Mouse (Mus musculus) left cerebral cortex, adult 2 months (tissue): ENCODE measurements around the gene Cbfa2t3. TPM values are rescaled to one million over a fixed set of nuclear protein-coding genes. Genes with fewer than 3 reads are reported as not detected.
"Not testable (repeated sequence)": the region's sequence is repeated elsewhere in the genome, so short reads cannot be mapped to it uniquely, and the experiment has no call there.

Source experiments
- DNase-seq, 2 experiments: peaks; one replicate each; pipeline ENCODE4 v3.0.0; 2021 to 2022; ENCODE audit warnings: low spot score in 2 of 2, mixed read lengths in 1 of 2; ENCODE audit errors: extremely low spot score in 1 of 2
- H3K27ac ChIP-seq: fragments of 200-600 bp; 2 replicates; pipeline ENCODE4 v1.8.1; 2022
- H3K4me3 ChIP-seq: fragments of 200-600 bp; 2 replicates; pipeline ENCODE4 v1.8.1; 2022
- CTCF ChIP-seq: fragments of 200-600 bp; IDR thresholded peaks from 2 replicates; pipeline ENCODE4 v1.8.1; 2022; ENCODE audit warnings: antibody characterized with exemption, mild to moderate bottlenecking, moderate library complexity
- intact Hi-C: fragments of 180-260 bp; cut with DNase I; formaldehyde crosslinking; loops from one replicate; pipeline ENCODE4 v1.15.1; 2025
- total RNA-seq, 2 experiments: library from RNA; stranded (reverse); gene quantifications; 2 replicates each; pipeline ENCODE4 v1.2.3; 2021

Gene Cbfa2t3
- total RNA-seq, 2 experiments from 2014 or later, result 32.8 to 48.8 TPM

DNA sequence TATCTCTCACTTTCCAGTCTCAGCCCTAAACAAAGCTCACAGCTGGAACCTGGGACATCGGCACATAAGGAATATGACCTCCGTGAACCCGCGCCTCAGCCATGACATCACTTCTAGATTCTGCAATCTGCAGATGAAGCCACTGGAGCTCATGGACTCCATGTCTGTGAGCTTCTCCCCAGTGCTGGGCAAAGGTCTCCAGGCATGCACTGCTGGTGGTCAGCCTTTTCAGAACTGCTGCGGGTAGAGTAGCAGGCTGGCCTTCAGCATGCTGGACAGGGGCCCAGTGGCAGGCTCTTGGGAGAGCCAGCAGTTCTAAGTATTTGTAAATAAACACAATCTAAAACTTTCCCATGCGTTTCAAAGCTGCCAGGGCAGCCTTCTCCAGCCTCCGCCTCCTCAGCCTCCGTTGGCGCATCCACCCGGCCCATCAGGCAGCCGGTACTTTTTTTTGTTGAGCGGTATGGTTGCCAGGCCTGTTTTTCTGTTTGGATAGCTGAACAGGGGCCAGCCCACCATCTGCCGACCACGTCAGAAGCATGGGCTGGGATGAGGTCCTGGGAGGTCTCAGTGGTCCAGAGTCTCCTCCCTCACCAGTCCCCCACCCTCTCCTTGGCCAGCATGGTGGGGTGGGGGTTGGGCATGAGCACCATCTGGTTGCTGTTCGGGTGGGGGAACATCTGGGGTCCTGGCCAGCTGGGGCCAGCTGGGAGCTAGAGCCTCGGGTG lies 59.2 kb downstream of the Cbfa2t3 start:
- H3K27ac ChIP-seq, result no peak overlapping the region
- DNase-seq, result peak in 1 of 2 experiments; percentile 37
- intact Hi-C loops, result loop anchor here (2.0 kb wide), 1 partner anchor 27 kb away; no protein-coding TSS in a partner anchor

DNA sequence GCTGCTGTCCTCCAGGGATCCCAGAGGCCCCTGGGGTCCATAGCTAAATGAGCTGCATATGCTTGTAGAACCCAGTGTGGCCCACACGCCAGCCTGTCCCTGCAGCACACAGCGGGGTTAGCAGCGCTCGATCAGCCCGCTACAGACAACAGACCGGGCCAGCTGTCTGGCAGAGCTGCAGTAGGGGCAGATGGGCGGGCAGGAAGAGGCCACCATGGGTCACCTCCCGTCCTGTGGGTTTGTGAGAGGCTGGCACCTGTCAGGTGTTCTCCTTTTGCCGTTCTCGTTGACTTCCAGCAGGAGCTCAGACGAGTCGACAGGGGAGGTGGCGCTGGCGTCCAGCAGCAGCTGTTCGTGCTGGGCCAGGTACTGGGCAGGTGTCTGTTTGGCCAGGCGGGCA lies 60.3 kb downstream of the Cbfa2t3 start:
- intact Hi-C loops, result no loop called here
- H3K4me3 ChIP-seq, result no peak overlapping the region
- no peak for DNase-seq
- no peak overlapping the region for H3K27ac ChIP-seq
- TF ChIP-seq CTCF, result no peak

More for the DNA sequence above, 59.2 kb downstream of the Cbfa2t3 start:
- H3K4me3 ChIP-seq, result no peak overlapping the region
- TF ChIP-seq CTCF, result no peak

DNA sequence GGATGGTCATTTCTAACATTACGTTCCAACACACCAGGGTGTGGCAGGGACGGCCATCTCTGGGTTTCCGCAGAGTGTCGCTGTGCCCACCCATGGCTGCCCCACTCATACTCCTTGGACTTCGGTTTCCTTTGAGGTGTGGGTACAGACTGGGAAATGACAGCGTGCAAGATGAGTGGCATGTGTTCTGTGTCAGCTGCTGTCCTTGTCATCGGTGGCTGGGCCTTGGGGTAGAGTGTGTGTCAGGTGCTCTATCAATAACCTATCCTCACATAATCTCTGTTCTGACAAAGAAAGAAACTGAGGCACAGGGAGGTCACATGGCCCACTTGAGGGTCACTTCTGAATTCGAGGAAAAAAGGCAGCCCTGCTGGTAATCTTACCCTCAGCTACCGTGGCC lies 61.7 kb downstream of the Cbfa2t3 start:
- H3K27ac ChIP-seq, result no peak overlapping the region
- DNase-seq, result no peak
- H3K4me3 ChIP-seq, result no peak overlapping the region
- intact Hi-C loops, result no loop called here
- no peak for TF ChIP-seq CTCF

GRCm38 (mm10) chr8:122636803-122637175 lies 62.1 kb downstream of the Cbfa2t3 start:
- no peak overlapping the region for H3K27ac ChIP-seq
- H3K4me3 ChIP-seq, result no peak overlapping the region
- intact Hi-C loops, result no loop called here
- no peak for TF ChIP-seq CTCF
- DNase-seq, result peak; percentile 30 to 44

- intact Hi-C loops, result no loop called here
- no peak for TF ChIP-seq CTCF
- Histone ChIP-seq H3K4me3 (no peak overlapping the region), H3K27ac (no peak overlapping the region)
- DNase-seq, result no peak
These were observed 62.8 kb downstream of the Cbfa2t3 start for GRCm38 (mm10) chr8:122635878-122636802.

DNA sequence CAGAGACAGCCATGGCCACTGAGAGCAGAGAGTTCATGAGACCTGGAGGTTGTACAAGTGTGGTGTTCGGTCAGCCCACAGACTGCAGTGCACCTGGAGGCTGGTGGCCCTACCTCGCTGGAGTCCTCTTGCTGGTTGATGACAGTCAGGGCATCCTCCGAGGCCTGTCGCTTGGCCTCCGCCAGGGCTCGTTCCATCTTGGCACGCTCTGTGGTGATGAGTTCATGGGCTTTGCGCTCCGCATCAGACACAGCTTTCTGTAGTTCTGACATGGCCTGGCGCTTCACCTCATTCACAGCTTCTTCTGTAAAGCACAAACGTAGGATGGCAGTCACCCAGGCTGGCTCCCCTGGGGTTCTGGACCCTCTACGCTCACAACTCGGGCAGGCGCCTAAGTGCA lies 65.7 kb downstream of the Cbfa2t3 start:
- Histone ChIP-seq H3K27ac (no peak overlapping the region), H3K4me3 (no peak overlapping the region)
- no peak for TF ChIP-seq CTCF
- intact Hi-C loops, result no loop called here
- DNase-seq, result no peak

- H3K4me3 ChIP-seq, DNase-seq, intact Hi-C loops, H3K27ac ChIP-seq: not testable (repeated sequence)
These were observed 66.8 kb downstream of the Cbfa2t3 start for GRCm38 (mm10) chr8:122632134-122632533.

- intact Hi-C loops, result no loop called here
- no peak overlapping the region for H3K4me3 ChIP-seq
- H3K27ac ChIP-seq, result no peak overlapping the region
- no peak for DNase-seq
- no peak for TF ChIP-seq CTCF
These were observed 68.2 kb downstream of the Cbfa2t3 start for GRCm38 (mm10) chr8:122630696-122631095.

DNA sequence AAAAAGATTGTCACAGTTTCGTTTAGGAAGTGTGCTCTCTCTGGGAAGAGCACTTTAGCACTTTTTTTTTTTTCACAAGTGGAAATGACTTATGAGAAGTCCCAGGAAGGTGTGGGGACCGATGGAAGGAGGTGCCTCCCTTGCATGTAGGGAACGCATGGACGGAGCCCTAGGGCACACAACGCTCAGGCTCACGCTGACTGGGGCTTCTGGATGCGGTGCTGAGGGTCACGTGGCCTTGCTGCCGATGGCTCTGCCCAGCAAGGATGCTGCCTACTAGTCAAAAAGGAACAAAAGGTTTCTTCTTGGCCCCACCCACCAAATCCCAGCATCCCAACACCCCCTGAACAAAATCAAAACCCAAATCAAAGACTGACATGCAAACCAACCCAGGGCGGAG lies 69.5 kb downstream of the Cbfa2t3 start:
- intact Hi-C loops, result loop anchor here (10.0 kb wide), 1 partner anchor 565 kb away; no protein-coding TSS in a partner anchor
- TF ChIP-seq CTCF, result no peak

DNA sequence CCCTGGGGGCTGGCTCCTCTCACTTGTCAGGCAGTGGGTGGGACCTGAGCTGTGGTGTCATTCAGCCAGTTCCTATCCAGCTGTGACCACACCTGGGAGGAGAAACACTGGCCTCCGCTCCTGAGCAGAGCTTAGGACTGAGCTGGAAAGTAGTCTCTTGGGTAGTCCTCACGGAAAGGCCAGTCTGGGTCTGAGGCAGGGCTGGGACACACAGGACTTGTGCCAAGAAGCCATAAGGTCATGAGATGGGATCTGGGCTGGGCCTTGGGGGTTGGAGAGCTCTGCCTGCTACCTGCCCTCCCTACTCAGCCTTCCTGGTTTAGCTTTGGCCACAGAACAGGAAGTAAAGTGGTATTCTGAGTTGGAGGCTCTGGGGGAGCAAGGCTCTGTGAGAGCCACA lies 72.0 kb downstream of the Cbfa2t3 start:
- DNase-seq, result no peak
- no peak overlapping the region for H3K4me3 ChIP-seq
- intact Hi-C loops, result loop anchor here (10.0 kb wide), 1 partner anchor 568 kb away; no protein-coding TSS in a partner anchor
- TF ChIP-seq CTCF, result no peak
- H3K27ac ChIP-seq, result no peak overlapping the region

More for the DNA sequence above, 69.5 kb downstream of the Cbfa2t3 start:
- no peak overlapping the region for H3K4me3 ChIP-seq
- H3K27ac ChIP-seq, result no peak overlapping the region
- DNase-seq, result no peak

DNA sequence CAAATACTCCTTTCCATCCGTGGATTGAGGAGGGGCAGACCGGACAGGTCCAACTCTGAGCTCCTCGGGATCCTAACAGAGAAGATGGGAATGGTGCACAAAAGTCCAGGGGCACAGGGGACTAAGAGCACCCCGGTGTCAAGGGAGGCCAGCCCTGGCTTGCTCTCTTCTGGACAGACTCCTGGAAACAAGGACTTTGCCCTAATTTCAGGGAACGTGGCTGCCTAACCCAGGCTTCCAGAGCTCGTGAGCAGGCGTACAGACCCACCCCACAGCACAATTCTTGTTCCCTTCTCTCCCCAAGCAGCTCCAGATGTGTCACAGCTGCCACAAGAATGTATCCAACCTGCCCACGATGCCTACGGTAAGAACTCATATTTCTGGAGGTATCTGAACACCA lies 73.1 kb downstream of the Cbfa2t3 start:
- Histone ChIP-seq H3K27ac (no peak overlapping the region), H3K4me3 (no peak overlapping the region)
- intact Hi-C loops, result loop anchor here (10.0 kb wide), 1 partner anchor 569 kb away; no protein-coding TSS in a partner anchor
- no peak for DNase-seq
- no peak for TF ChIP-seq CTCF

DNA sequence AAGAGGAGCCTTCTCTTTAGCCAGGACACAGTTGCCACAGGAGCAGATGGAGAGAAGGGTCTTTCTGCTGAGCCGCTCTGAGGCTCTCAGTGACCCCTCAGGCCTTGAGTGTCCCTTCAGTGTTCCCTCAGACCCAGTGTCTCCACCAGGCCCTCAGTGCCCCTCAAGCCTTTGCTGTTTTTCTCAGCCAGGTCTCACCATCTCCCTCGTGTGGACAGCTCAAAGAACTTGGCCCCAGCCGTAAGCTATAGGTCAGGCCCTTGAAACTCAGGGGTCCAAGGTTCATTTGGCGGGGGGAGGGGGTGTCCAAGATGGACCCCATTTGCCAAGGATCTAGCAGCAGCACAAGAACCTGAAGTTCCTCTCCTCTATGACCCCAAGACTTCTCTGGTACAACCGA lies 74.3 kb downstream of the Cbfa2t3 start:
- intact Hi-C loops, result loop anchor here (10.0 kb wide), 1 partner anchor 570 kb away; no protein-coding TSS in a partner anchor
- DNase-seq, result no peak
- TF ChIP-seq CTCF, result no peak
- no peak overlapping the region for H3K4me3 ChIP-seq
- H3K27ac ChIP-seq, result no peak overlapping the region
